Mouse (Mus musculus) spleen, adult 2 months (tissue): ENCODE data around the gene Thada.

ENCODE experiments used
- CTCF ChIP-seq: fragments of 200-500 bp; IDR thresholded peaks from 2 replicates; pipeline ENCODE4 v1.5.1; 2011; ENCODE audit warnings: mild to moderate bottlenecking, inconsistent platforms; ENCODE audit not compliant: insufficient read depth, insufficient read length, insufficient replicate concordance; ENCODE audit errors: extremely low read depth
- POLR2A ChIP-seq: fragments of 200-500 bp; IDR thresholded peaks from 2 replicates; pipeline ENCODE4 v1.6.1; 2011; ENCODE audit warnings: low read depth, low read length, inconsistent platforms

- TF ChIP-seq POLR2A (no peak), CTCF (no peak)
These were observed 179.5 kb downstream of the Thada start for GRCm38 (mm10) chr17:84286536-84286935.
